Mouse (Mus musculus) ES-CJ7 (cell line): ENCODE measurements at regions not wholly inside any gene's neighbourhood (a gene's known extent, or its start where the extent isn't known, plus 50 kb on each side); places are given as distances from the start of the nearest gene placed in this dataset.
A peak's percentile ranks its signal among the peaks of the same experiment; 100 is the strongest.

ENCODE experiments used
- DNase-seq: peaks from one replicate; pipeline ENCODE4 v3.0.0; 2011; ENCODE audit warnings: low read depth, low spot score

DNA sequence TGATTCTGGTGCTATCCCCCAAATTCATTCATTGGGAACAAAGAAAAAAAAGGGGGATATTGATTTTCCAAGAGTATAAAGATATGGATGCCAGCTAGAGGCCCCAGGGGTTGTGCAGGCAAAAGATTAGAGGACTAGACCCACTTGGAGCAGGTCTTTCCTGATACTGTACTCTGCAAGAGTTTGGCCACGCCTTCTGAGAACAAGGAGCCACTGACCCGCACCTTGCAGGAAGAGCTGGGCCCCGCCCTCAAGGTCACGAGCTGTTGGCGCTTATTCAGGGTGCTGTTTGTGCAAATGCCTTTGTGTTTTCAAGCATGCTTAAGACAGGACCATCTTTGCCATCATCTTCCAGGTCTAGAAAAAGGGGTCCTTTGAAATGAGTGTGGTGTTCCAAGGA is 54.5 kb upstream of the Slc7a1 start:
- peak; percentile 37 for DNase-seq

GRCm38 (mm10) chr5:148453776-148454175 is 54.1 kb upstream of the Slc7a1 start:
- no peak for DNase-seq

GRCm38 (mm10) chr5:148452909-148453632 is 53.4 kb upstream of the Slc7a1 start:
- DNase-seq, result no peak

GRCm38 (mm10) chr5:148451811-148452210 is 52.1 kb upstream of the Slc7a1 start:
- DNase-seq, result peak; percentile 53

GRCm38 (mm10) chr5:148450924-148451323 is 51.2 kb upstream of the Slc7a1 start:
- DNase-seq, result peak; percentile 86
